Mouse (Mus musculus): ENCODE results near the gene Arhgef2. TPM values are rescaled to one million over a fixed set of nuclear protein-coding genes. Genes with fewer than 3 reads are reported as not detected.
"Not testable (repeated sequence)": the region's sequence is repeated elsewhere in the genome, so short reads cannot be mapped to it uniquely, and the experiment has no call there.

The Arhgef2 gene
- polyA plus RNA-seq, 1 experiment from 2014 or later = 138 TPM

GRCm38 (mm10) chr3:88591950-88592731, 13.6 kb upstream of the Arhgef2 start:
- WGBS = 37% methylated on average over 9 of the region's 9 CpGs
- H3K36me3 ChIP-seq (replicated peaks) = peaks cover 17% of the 10 kb centered on the region; the same call in 1 of the 2 replicates
- no peaks in the 10 kb centered on the region for H3K4me1 ChIP-seq
- no peak overlapping the region for H3K9ac ChIP-seq
- ATAC-seq (replicated peaks) = no peak
- no peak overlapping the region; the same call in 1 of the 2 replicates for H3K27ac ChIP-seq
- H3K9me3 ChIP-seq = no peaks in the 10 kb centered on the region
- H3K27me3 ChIP-seq (replicated peaks) = no peaks in the 10 kb centered on the region
- H3K4me3 ChIP-seq = no peak overlapping the region
- no peak overlapping the region for H3K4me2 ChIP-seq

- no peak overlapping the region for H3K9ac ChIP-seq
- no peak overlapping the region for H3K4me3 ChIP-seq
- no peaks in the 10 kb centered on the region for H3K27me3 ChIP-seq (replicated peaks)
- H3K36me3 ChIP-seq (replicated peaks) = peaks cover 8% of the 10 kb centered on the region; the same call in 1 of the 2 replicates
- H3K4me2 ChIP-seq = no peak overlapping the region
- ATAC-seq (replicated peaks) = no peak
- 72% methylated on average over 10 of the region's 10 CpGs for WGBS
- H3K4me1 ChIP-seq = no peaks in the 10 kb centered on the region
- H3K27ac ChIP-seq = no peak overlapping the region
- H3K9me3 ChIP-seq = no peaks in the 10 kb centered on the region
These were observed 12.7 kb upstream of the Arhgef2 start for GRCm38 (mm10) chr3:88592942-88593576.

- Histone ChIP-seq H3K27ac (no peak overlapping the region), H3K9me3 (no peaks in the 10 kb centered on the region), H3K36me3 (replicated peaks) (no peaks in the 10 kb centered on the region), H3K4me2 (no peak overlapping the region), H3K9ac (no peak overlapping the region), H3K27me3 (replicated peaks) (no peaks in the 10 kb centered on the region), H3K4me3 (no peak overlapping the region), H3K4me1 (no peaks in the 10 kb centered on the region)
- 71% methylated on average over 10 of the region's 10 CpGs for WGBS
- no peak for ATAC-seq (replicated peaks)
These were observed 11.7 kb upstream of the Arhgef2 start for GRCm38 (mm10) chr3:88593893-88594580.

- not testable (repeated sequence) for H3K36me3 ChIP-seq (replicated peaks); H3K27me3 ChIP-seq (replicated peaks); H3K9me3 ChIP-seq; ATAC-seq (replicated peaks); H3K4me3 ChIP-seq; H3K9ac ChIP-seq; H3K27ac ChIP-seq; H3K4me1 ChIP-seq; H3K4me2 ChIP-seq
- whole genome bisulfite sequencing = 79% methylated on average over 4 of the region's 4 CpGs
These were observed 9.2 kb upstream of the Arhgef2 start for GRCm38 (mm10) chr3:88596547-88596946.

- ATAC-seq (replicated peaks) = no peak
- H3K4me1 ChIP-seq = peaks cover 9% of the 10 kb centered on the region; the same call in 1 of the 2 replicates
- H3K36me3 ChIP-seq (replicated peaks) = no peaks in the 10 kb centered on the region
- no peaks in the 10 kb centered on the region for H3K27me3 ChIP-seq (replicated peaks)
- H3K4me2 ChIP-seq = no peak overlapping the region
- no peaks in the 10 kb centered on the region for H3K9me3 ChIP-seq
- no peak overlapping the region for H3K9ac ChIP-seq
- no peak overlapping the region for H3K4me3 ChIP-seq
- no peak overlapping the region for H3K27ac ChIP-seq
- 72% methylated on average over 4 of the region's 4 CpGs for WGBS
These were observed 3.3 kb upstream of the Arhgef2 start for GRCm38 (mm10) chr3:88602466-88602865.

GRCm38 (mm10) chr3:88603714-88604161, 2.0 kb upstream of the Arhgef2 start:
- no peak overlapping the region for H3K4me2 ChIP-seq
- H3K36me3 ChIP-seq (replicated peaks) = no peaks in the 10 kb centered on the region
- ATAC-seq (replicated peaks) = no peak
- no peaks in the 10 kb centered on the region for H3K9me3 ChIP-seq
- H3K4me1 ChIP-seq = peaks cover 14% of the 10 kb centered on the region; the same call in 1 of the 2 replicates
- WGBS = 34% methylated on average over 6 of the region's 6 CpGs
- no peak overlapping the region for H3K27ac ChIP-seq
- no peaks in the 10 kb centered on the region for H3K27me3 ChIP-seq (replicated peaks)
- H3K4me3 ChIP-seq = no peak overlapping the region
- H3K9ac ChIP-seq = no peak overlapping the region

- Histone ChIP-seq H3K4me2 (no peak overlapping the region), H3K27ac (no peak overlapping the region), H3K9ac (no peak overlapping the region), H3K36me3 (replicated peaks) (no peaks in the 10 kb centered on the region), H3K4me3 (no peak overlapping the region), H3K27me3 (replicated peaks) (no peaks in the 10 kb centered on the region), H3K9me3 (no peaks in the 10 kb centered on the region), H3K4me1 (peaks cover 14% of the 10 kb centered on the region; the same call in 1 of the 2 replicates)
- no peak for ATAC-seq (replicated peaks)
- 90% methylated on average over 7 of the region's 7 CpGs for WGBS
These were observed 903 bp upstream of the Arhgef2 start for GRCm38 (mm10) chr3:88604863-88605262.

GRCm38 (mm10) chr3:88607065-88607757, 1.4 kb downstream of the Arhgef2 start:
- Histone ChIP-seq H3K4me2 (peak overlapping the region; percentile 55), H3K9me3 (no peaks in the 10 kb centered on the region), H3K27ac (no peak overlapping the region), H3K36me3 (replicated peaks) (no peaks in the 10 kb centered on the region), H3K9ac (no peak overlapping the region), H3K4me3 (peak overlapping the region; percentile 27), H3K4me1 (peaks cover 14% of the 10 kb centered on the region; the same call in 1 of the 2 replicates), H3K27me3 (replicated peaks) (no peaks in the 10 kb centered on the region)
- ATAC-seq (replicated peaks) = peak; percentile 90
- 2% methylated on average over 20 of the region's 20 CpGs for WGBS

- Histone ChIP-seq H3K9ac (no peak overlapping the region), H3K4me1 (peaks cover 14% of the 10 kb centered on the region; the same call in 1 of the 2 replicates), H3K9me3 (no peaks in the 10 kb centered on the region)
These were observed 2.0 kb downstream of the Arhgef2 start for GRCm38 (mm10) chr3:88607758-88608138.

GRCm38 (mm10) chr3:88609066-88609465, 3.3 kb downstream of the Arhgef2 start:
- Histone ChIP-seq H3K4me2 (no peak overlapping the region), H3K9me3 (no peaks in the 10 kb centered on the region), H3K4me3 (no peak overlapping the region), H3K9ac (no peak overlapping the region), H3K27ac (no peak overlapping the region), H3K27me3 (replicated peaks) (no peaks in the 10 kb centered on the region), H3K4me1 (peaks cover 14% of the 10 kb centered on the region; the same call in 1 of the 2 replicates), H3K36me3 (replicated peaks) (no peaks in the 10 kb centered on the region)
- ATAC-seq (replicated peaks) = no peak
- WGBS = 84% methylated on average over 4 of the region's 4 CpGs

More at GRCm38 (mm10) chr3:88607758-88608138, 2.0 kb downstream of the Arhgef2 start:
- Histone ChIP-seq H3K4me2 (peak overlapping the region; percentile 55), H3K4me3 (0 out of 2 replicates have a peak overlapping the region, but pooled peaks have one; percentile 27), H3K36me3 (replicated peaks) (no peaks in the 10 kb centered on the region), H3K27ac (no peak overlapping the region), H3K27me3 (replicated peaks) (no peaks in the 10 kb centered on the region)
- WGBS = 18% methylated on average over 10 of the region's 10 CpGs
- no peak; the same call in 1 of the 2 replicates for ATAC-seq (replicated peaks)

GRCm38 (mm10) chr3:88614418-88614817, 8.7 kb downstream of the Arhgef2 start:
- no peak for ATAC-seq (replicated peaks)
- H3K27ac ChIP-seq = no peak overlapping the region
- no peaks in the 10 kb centered on the region for H3K36me3 ChIP-seq (replicated peaks)
- WGBS = 80% methylated on average over 8 of the region's 8 CpGs
- 0 out of 2 replicates have a peak, but pooled peaks cover 8% of the 10 kb centered on the region for H3K4me1 ChIP-seq
- no peak overlapping the region for H3K4me3 ChIP-seq
- H3K27me3 ChIP-seq (replicated peaks) = no peaks in the 10 kb centered on the region
- no peak overlapping the region for H3K4me2 ChIP-seq
- no peaks in the 10 kb centered on the region for H3K9me3 ChIP-seq
- no peak overlapping the region for H3K9ac ChIP-seq

Data from midbrain, embryonic 15.5 days (tissue).